Mouse (Mus musculus) gastrocnemius, postnatal 14 days (tissue): ENCODE data around the gene Coro1c. TPM values are rescaled to one million over a fixed set of nuclear protein-coding genes. Genes with fewer than 3 reads are reported as not detected.

Experiments used
- DNase-seq: peaks from one replicate; pipeline ENCODE4 v3.0.0; 2021; ENCODE audit warnings: mixed read lengths
- intact Hi-C: fragments of 180-260 bp; cut with DNase I; formaldehyde crosslinking; loops from one replicate; pipeline ENCODE4 v1.15.1; 2025; ENCODE audit warnings: low total_unique reads
- total RNA-seq, 2 experiments: library from RNA; stranded (reverse); gene quantifications; 2 replicates each; pipeline ENCODE4 v1.2.3; 2021

Coro1c gene
- total RNA-seq, 2 experiments from 2014 or later, result 24.0 to 28.7 TPM

GRCm38 (mm10) chr5:113870393-113871040 lies 38.0 kb downstream of the Coro1c start:
- intact Hi-C loops, result loop anchor here (5.0 kb wide), 1 partner anchor 37 kb away; the partner anchor contains the start of gene Coro1c
- peak; percentile 69 for DNase-seq

GRCm38 (mm10) chr5:113869132-113869531 lies 39.4 kb downstream of the Coro1c start:
- peak; percentile 74 for DNase-seq
- intact Hi-C loops, result no loop called here

- intact Hi-C loops, result no loop called here
Observed at GRCm38 (mm10) chr5:113864992-113865391, 43.6 kb downstream of the Coro1c start.

GRCm38 (mm10) chr5:113863994-113864393 lies 44.6 kb downstream of the Coro1c start:
- no peak for DNase-seq
- intact Hi-C loops, result no loop called here

More at GRCm38 (mm10) chr5:113864992-113865391, 43.6 kb downstream of the Coro1c start:
- DNase-seq, result no peak

- DNase-seq, result no peak
- intact Hi-C loops, result no loop called here
Observed at GRCm38 (mm10) chr5:113862418-113862817, 46.1 kb downstream of the Coro1c start.

- intact Hi-C loops, result no loop called here
- DNase-seq, result no peak
Observed at GRCm38 (mm10) chr5:113861294-113861693, 47.3 kb downstream of the Coro1c start.

- no peak for DNase-seq
- intact Hi-C loops, result loop anchor here (5.0 to 10.0 kb wide), 2 partner anchors 73 to 186 kb away; no protein-coding TSS in a partner anchor
Observed at GRCm38 (mm10) chr5:113858971-113859370, 49.6 kb downstream of the Coro1c start.

GRCm38 (mm10) chr5:113858550-113858949 lies 50.0 kb downstream of the Coro1c start:
- DNase-seq, result no peak
- intact Hi-C loops, result loop anchor here (5.0 to 10.0 kb wide), 2 partner anchors 74 to 186 kb away; no protein-coding TSS in a partner anchor

GRCm38 (mm10) chr5:113857631-113858030 lies 50.9 kb downstream of the Coro1c start:
- no peak for DNase-seq
- intact Hi-C loops, result loop anchor here (5.0 to 10.0 kb wide), 2 partner anchors 75 to 187 kb away; no protein-coding TSS in a partner anchor

- intact Hi-C loops, result loop anchor here (5.0 to 10.0 kb wide), 2 partner anchors 76 to 188 kb away; no protein-coding TSS in a partner anchor
- no peak for DNase-seq
Observed at GRCm38 (mm10) chr5:113856631-113857030, 51.9 kb downstream of the Coro1c start.

- no peak for DNase-seq
- intact Hi-C loops, result loop anchor here (2.0 to 10.0 kb wide), 3 partner anchors 77 to 189 kb away; no protein-coding TSS in a partner anchor
Observed at GRCm38 (mm10) chr5:113855696-113856095, 52.9 kb downstream of the Coro1c start.

- no peak for DNase-seq
- intact Hi-C loops, result loop anchor here (2.0 to 10.0 kb wide), 3 partner anchors 77 to 190 kb away; no protein-coding TSS in a partner anchor
Observed at GRCm38 (mm10) chr5:113855117-113855516, 53.4 kb downstream of the Coro1c start.

GRCm38 (mm10) chr5:113854494-113854893 lies 54.1 kb downstream of the Coro1c start:
- peak; percentile 89 for DNase-seq
- intact Hi-C loops, result loop anchor here (2.0 to 10.0 kb wide), 2 partner anchors 100 to 190 kb away; no protein-coding TSS in a partner anchor

- intact Hi-C loops, result loop anchor here (10.0 kb wide), 1 partner anchor 191 kb away; no protein-coding TSS in a partner anchor
- no peak for DNase-seq
Observed at GRCm38 (mm10) chr5:113853541-113853940, 55.0 kb downstream of the Coro1c start.

GRCm38 (mm10) chr5:113852463-113852862 lies 56.1 kb downstream of the Coro1c start:
- intact Hi-C loops, result loop anchor here (10.0 kb wide), 1 partner anchor 192 kb away; no protein-coding TSS in a partner anchor
- no peak for DNase-seq

- intact Hi-C loops, result loop anchor here (10.0 kb wide), 1 partner anchor 194 kb away; no protein-coding TSS in a partner anchor
- no peak for DNase-seq
Observed at GRCm38 (mm10) chr5:113850680-113851230, 57.8 kb downstream of the Coro1c start.

- no peak for DNase-seq
- intact Hi-C loops, result no loop called here
Observed at GRCm38 (mm10) chr5:113847636-113848035, 60.9 kb downstream of the Coro1c start.

- DNase-seq, result no peak
- intact Hi-C loops, result no loop called here
Observed at GRCm38 (mm10) chr5:113846656-113847055, 61.9 kb downstream of the Coro1c start.

- intact Hi-C loops, result no loop called here
- no peak for DNase-seq
Observed at GRCm38 (mm10) chr5:113845627-113846026, 62.9 kb downstream of the Coro1c start.

GRCm38 (mm10) chr5:113844721-113845120 lies 63.8 kb downstream of the Coro1c start:
- DNase-seq, result peak; percentile 63
- intact Hi-C loops, result no loop called here
